Mouse (Mus musculus): ENCODE results near the gene Rhebl1. TPM values are rescaled to one million over a fixed set of nuclear protein-coding genes. Genes with fewer than 3 reads are reported as not detected.

Rhebl1 gene
- total and polyA plus RNA-seq, 3 experiments: 10.1 to 16.6 TPM; not detected in 1

GRCm38 (mm10) chr15:98871916-98872888, 22.1 kb downstream of the Rhebl1 start:
- Histone ChIP-seq H3K79me2 (ENCODE audit: control insufficient read depth, insufficient read depth, low read length, poor library complexity) (peaks cover 52% of the 10 kb centered on the region), H3K36me3 (ENCODE audit: control insufficient read depth in 1 of 2, insufficient read depth in 2 of 2, low read length in 2 of 2) (peaks cover 0 to 23% of the 10 kb centered on the region in 2 experiments; a peak in 2 of 4 replicates), H3K27ac (ENCODE audit: control insufficient read depth, low read depth, low read length) (peak overlapping the region; percentile 86), H3K27me3 (ENCODE audit: control insufficient read depth in 1 of 2, insufficient read depth in 2 of 2, low read length in 2 of 2) (no peaks in the 10 kb centered on the region), H3K9ac (ENCODE audit: control insufficient read depth, low read depth, low read length, poor library complexity, severe bottlenecking) (peak overlapping the region; percentile 96), H3K4me3 (ENCODE audit: control insufficient read depth in 1 of 2, insufficient read depth in 1 of 2, low read depth in 2 of 2, low read length in 2 of 2) (peak overlapping the region; percentile 78 to 92), H3K4me1 (ENCODE audit: control insufficient read depth in 1 of 2, insufficient read depth in 2 of 2, low read length in 2 of 2) (peaks cover 14 to 21% of the 10 kb centered on the region in 2 experiments), H3K9me3 (replicated peaks; ENCODE audit: insufficient read depth, low read length) (no peaks in the 10 kb centered on the region)
- TF ChIP-seq POLR2A (IDR thresholded peaks at IDR 0.05; ENCODE audit: control insufficient read depth in 1 of 2, insufficient read depth in 1 of 2, low read depth in 1 of 2, low read length in 2 of 2, poor library complexity in 1 of 2) (peak; percentile 82 to 92; a peak in 3 of 4 replicates), HCFC1 (IDR thresholded peaks at IDR 0.05; ENCODE audit: low read depth, low read length) (peak; percentile 90), RCOR1 (IDR thresholded peaks at IDR 0.05; ENCODE audit: low read depth, low read length) (no peak), ZMIZ1 (IDR thresholded peaks at IDR 0.05; ENCODE audit: low read depth, low read length) (peak; percentile 73), TAL1 (IDR thresholded peaks at IDR 0.05; ENCODE audit: low read length) (no peak), ZNF384 (IDR thresholded peaks at IDR 0.05; ENCODE audit: low read depth, low read length) (no peak), MXI1 (IDR thresholded peaks at IDR 0.05; ENCODE audit: low read depth, low read length) (peak; percentile 99), GABPA (IDR thresholded peaks at IDR 0.05; ENCODE audit: low read depth, low read length) (no peak), CHD2 (IDR thresholded peaks at IDR 0.05; ENCODE audit: low read length) (peak; percentile 51), TBP (IDR thresholded peaks at IDR 0.05; ENCODE audit: low read depth, low read length) (peak; percentile 95), ELF1 (IDR thresholded peaks at IDR 0.05; ENCODE audit: low read depth, low read length) (0 out of 2 replicates have a peak, but pooled peaks have one; percentile 38), RAD21 (IDR thresholded peaks at IDR 0.05; ENCODE audit: low read depth, low read length) (no peak), EP300 (IDR thresholded peaks at IDR 0.05; ENCODE audit: low read depth in 1 of 2, low read length in 2 of 2) (peak in 1 of 2 experiments; percentile 47; a peak in 2 of 4 replicates), MAZ (IDR thresholded peaks at IDR 0.05; ENCODE audit: low read depth, low read length) (peak; percentile 100), ETS1 (IDR thresholded peaks at IDR 0.05; ENCODE audit: low read depth, low read length) (peak; percentile 72), ZKSCAN1 (IDR thresholded peaks at IDR 0.05; ENCODE audit: low read depth, low read length) (no peak; the same call in 1 of the 2 replicates), MYC (IDR thresholded peaks at IDR 0.05; ENCODE audit: low read depth, low read length) (peak; percentile 99), USF2 (IDR thresholded peaks at IDR 0.05; ENCODE audit: borderline replicate concordance in 1 of 2, insufficient read depth in 1 of 2, low read depth in 1 of 2, low read length in 2 of 2) (no peak), MAFK (IDR thresholded peaks at IDR 0.05; ENCODE audit: borderline replicate concordance, low read depth, low read length) (no peak), KAT2A (conservative IDR thresholded peaks at IDR 0.05; ENCODE audit: low read depth, low read length) (peak; percentile 97), USF1 (IDR thresholded peaks at IDR 0.05; ENCODE audit: low read depth, low read length) (peak; percentile 73), JUND (IDR thresholded peaks at IDR 0.05; ENCODE audit: low read depth, low read length) (no peak), SIN3A (IDR thresholded peaks at IDR 0.05; ENCODE audit: low read length) (peak; percentile 99), UBTF (IDR thresholded peaks at IDR 0.05; ENCODE audit: borderline replicate concordance, insufficient read depth, low read depth, low read length) (peak; percentile 93; the same call in 1 of the 2 replicates), POLR2AphosphoS5 (IDR thresholded peaks at IDR 0.05; ENCODE audit: borderline replicate concordance, low read depth, low read length) (peak; percentile 53; the same call in 1 of the 2 replicates), NELFE (IDR thresholded peaks at IDR 0.05; ENCODE audit: low read depth, low read length) (peak; percentile 77), GATA1 (IDR thresholded peaks at IDR 0.05; ENCODE audit: low read depth, low read length) (peak; percentile 9; the same call in 1 of the 2 replicates), CHD1 (IDR thresholded peaks at IDR 0.05; ENCODE audit: low read depth, low read length) (peak; percentile 90; the same call in 1 of the 2 replicates), MAX (IDR thresholded peaks at IDR 0.05; ENCODE audit: low read length) (peak; percentile 95), TCF12 (IDR thresholded peaks at IDR 0.05; ENCODE audit: low read depth, low read length) (peak; percentile 83), ZC3H11A (IDR thresholded peaks at IDR 0.05; ENCODE audit: low read depth, low read length) (no peak), POLR2AphosphoS2 (IDR thresholded peaks at IDR 0.05; ENCODE audit: low read length) (no peak; the same call in none of the 2 replicates), NRF1 (IDR thresholded peaks at IDR 0.05; ENCODE audit: insufficient read depth, low read depth, low read length, poor library complexity, severe bottlenecking) (peak; percentile 8; the same call in 1 of the 2 replicates), E2F4 (IDR thresholded peaks at IDR 0.05; ENCODE audit: borderline replicate concordance, low read depth, low read length) (peak; percentile 64; the same call in 1 of the 2 replicates)
- peak; percentile 99 for DNase-seq (ENCODE audit: low read depth, low spot score)
